Mouse (Mus musculus) stomach, postnatal 0 days (tissue): Measurements from ENCODE around the gene Glra1. TPM values are rescaled to one million over a fixed set of nuclear protein-coding genes. Genes with fewer than 3 reads are reported as not detected.

Experiments used
- ATAC-seq: fragments of 200-750 bp; cut with Nextera tagmentation; 2 replicates; pipeline ENCODE4 v1.8.0; 2017; ENCODE audit not compliant: low FRiP score, low TSS enrichment
- DNase-seq: peaks from one replicate; pipeline ENCODE4 v3.0.0-alpha.2; 2016; ENCODE audit warnings: low spot score
- H3K27ac ChIP-seq: fragments of 300-500 bp; sonication (generic); replicated peaks from 2 replicates; pipeline ENCODE4 v1.5.1; 2014; ENCODE audit warnings: mild to moderate bottlenecking, control low read depth
- H3K27me3 ChIP-seq: fragments of 300-500 bp; sonication (generic); 2 replicates; pipeline ENCODE4 v1.6.1; 2014; ENCODE audit warnings: low read length; ENCODE audit not compliant: control insufficient read depth, insufficient read depth
- H3K36me3 ChIP-seq: fragments of 300-500 bp; sonication (generic); 2 replicates; pipeline ENCODE4 v1.6.1; 2014; ENCODE audit warnings: low read length, mixed read lengths; ENCODE audit not compliant: control insufficient read depth, insufficient read depth
- H3K4me1 ChIP-seq: fragments of 300-500 bp; sonication (generic); replicated peaks from 2 replicates; pipeline ENCODE4 v1.6.1; 2014; ENCODE audit warnings: antibody characterized with exemption; ENCODE audit not compliant: control insufficient read depth, insufficient read depth
- H3K4me2 ChIP-seq: fragments of 300-500 bp; sonication (generic); replicated peaks from 2 replicates; pipeline ENCODE4 v1.6.1; 2014; ENCODE audit warnings: low read depth, mild to moderate bottlenecking, control low read depth, moderate library complexity
- H3K4me3 ChIP-seq: fragments of 300-500 bp; sonication (generic); 2 replicates; pipeline ENCODE4 v1.5.1; 2014; ENCODE audit warnings: low read depth, low read length, control low read depth
- H3K9ac ChIP-seq: fragments of 300-500 bp; sonication (generic); 2 replicates; pipeline ENCODE4 v1.6.1; 2014; ENCODE audit warnings: mild to moderate bottlenecking, low read length, control low read depth, mixed read lengths
- H3K9me3 ChIP-seq: fragments of 300-500 bp; sonication (generic); 2 replicates; pipeline ENCODE4 v1.6.1; 2016; ENCODE audit warnings: low read length; ENCODE audit not compliant: control insufficient read depth
- CTCF ChIP-seq: IDR thresholded peaks from 2 replicates; pipeline ENCODE4 v1.5.1; 2016; ENCODE audit warnings: antibody characterized with exemption, low read depth, mild to moderate bottlenecking, moderate library complexity
- EP300 ChIP-seq: optimal IDR thresholded peaks from 2 replicates; pipeline ENCODE3; 2016; ENCODE audit warnings: antibody characterized with exemption
- WGBS: fragments of 180-500 bp; shearing (Covaris S2); extraction: QIAGEN DNeasy Blood & Tissue Kit; methylation state at CpG from one replicate; pipeline ENCODE4 v1.1.7; 2014; 5-methylcytosine and 5-hydroxymethylcytosine counted together
- polyA plus RNA-seq: library from polyadenylated mRNA; unstranded; fragments of >200 nt; fragmentation: Nextera tagmentation; extraction: Ambion mirVana; gene quantifications from 2 replicates; pipeline ENCODE4 v1.2.1, GENCODE M21; 2015

The Glra1 gene
- polyA plus RNA-seq, 1 experiment from 2014 or later = not detected

GRCm38 (mm10) chr11:55471467-55471866 lies 136.5 kb downstream of the Glra1 start:
- 0 out of 2 replicates have a peak overlapping the region, but pooled peaks have one; percentile 27 for H3K9ac ChIP-seq
- peak overlapping the region; percentile 76 for H3K4me3 ChIP-seq
- H3K27ac ChIP-seq = no peak overlapping the region
- peak overlapping the region; percentile 94 for H3K4me2 ChIP-seq
- TF ChIP-seq EP300 = no peak
- no peak for TF ChIP-seq CTCF
- H3K4me1 ChIP-seq = no peaks in the 10 kb centered on the region; the same call in 1 of the 2 replicates
- no peaks in the 10 kb centered on the region for H3K36me3 ChIP-seq
- 74% methylated on average over 7 of the region's 7 CpGs for WGBS
- no peak for ATAC-seq
- no peak for DNase-seq
- no peaks in the 10 kb centered on the region for H3K27me3 ChIP-seq
- no peaks in the 10 kb centered on the region for H3K9me3 ChIP-seq

DNA sequence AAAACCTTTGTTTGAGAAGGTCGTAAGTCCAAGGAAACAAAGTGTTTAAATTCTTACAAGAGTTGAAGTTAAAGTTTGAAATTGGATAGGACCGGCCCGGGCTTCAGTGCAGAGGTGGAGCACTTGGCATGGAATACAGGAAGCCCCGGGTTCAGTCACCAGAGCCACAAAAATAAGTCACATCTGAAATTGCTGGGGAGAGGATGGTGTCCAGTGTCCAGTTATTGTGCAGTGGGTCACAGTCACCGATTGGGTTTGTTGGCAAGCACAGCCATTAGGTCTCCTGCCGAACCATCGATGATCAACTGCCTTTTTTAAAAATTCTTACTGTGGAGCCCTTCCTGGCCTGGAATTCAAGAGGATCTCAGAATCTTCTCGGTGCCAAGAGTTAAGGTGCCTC lies 137.2 kb downstream of the Glra1 start:
- ATAC-seq = no peak
- 19% methylated on average over 8 of the region's 8 CpGs for WGBS
- 0 out of 2 replicates have a peak overlapping the region, but pooled peaks have one; percentile 13 for H3K27ac ChIP-seq
- H3K4me1 ChIP-seq = no peaks in the 10 kb centered on the region; the same call in 1 of the 2 replicates
- H3K27me3 ChIP-seq = no peaks in the 10 kb centered on the region
- peak overlapping the region; percentile 76 for H3K4me3 ChIP-seq
- peak overlapping the region; percentile 94 for H3K4me2 ChIP-seq
- no peak for TF ChIP-seq CTCF
- no peak for TF ChIP-seq EP300
- H3K36me3 ChIP-seq = no peaks in the 10 kb centered on the region
- DNase-seq = no peak
- no peaks in the 10 kb centered on the region for H3K9me3 ChIP-seq
- peak overlapping the region; percentile 35; the same call in 1 of the 2 replicates for H3K9ac ChIP-seq

- Histone ChIP-seq H3K36me3 (no peaks in the 10 kb centered on the region), H3K9me3 (no peaks in the 10 kb centered on the region), H3K4me1 (no peaks in the 10 kb centered on the region; the same call in 1 of the 2 replicates), H3K27ac (peak overlapping the region; percentile 92), H3K27me3 (no peaks in the 10 kb centered on the region), H3K9ac (peak overlapping the region; percentile 93), H3K4me3 (peak overlapping the region; percentile 76), H3K4me2 (peak overlapping the region; percentile 94)
- ATAC-seq (no peak), DNase-seq (peak; percentile 34)
- under 1% methylated on average over 38 of the region's 46 CpGs for WGBS
- TF ChIP-seq EP300 (no peak), CTCF (no peak)
Observed at GRCm38 (mm10) chr11:55469923-55470691, 137.9 kb downstream of the Glra1 start.

- H3K9me3 ChIP-seq = no peaks in the 10 kb centered on the region
- H3K27ac ChIP-seq = peak within 1 kb of the TSS; percentile 92
- H3K27me3 ChIP-seq = no peaks in the 10 kb centered on the region
- DNase-seq (peak; percentile 99), ATAC-seq (peak; percentile 97)
- peak within 1 kb of the TSS; percentile 94 for H3K4me2 ChIP-seq
- H3K9ac ChIP-seq = peak within 1 kb of the TSS; percentile 93
- WGBS = under 1% methylated on average over 44 of the region's 57 CpGs
- no peaks in the 10 kb centered on the region; the same call in 1 of the 2 replicates for H3K4me1 ChIP-seq
- H3K36me3 ChIP-seq = no peaks in the 10 kb centered on the region
- H3K4me3 ChIP-seq = peak within 1 kb of the TSS; percentile 76
- TF ChIP-seq EP300 = peak; percentile 75
- TF ChIP-seq CTCF = peak; percentile 75
Observed at GRCm38 (mm10) chr11:55469048-55469843, 138.8 kb downstream of the Glra1 start, which contains the start of gene G3bp1. G3bp1 (plus strand) TSS chr11:55469685.

- Histone ChIP-seq H3K4me2 (peak overlapping the region; percentile 49), H3K27ac (peak overlapping the region; percentile 89), H3K9me3 (no peaks in the 10 kb centered on the region), H3K36me3 (no peaks in the 10 kb centered on the region), H3K4me1 (no peaks in the 10 kb centered on the region; the same call in 1 of the 2 replicates), H3K27me3 (no peaks in the 10 kb centered on the region), H3K9ac (peak overlapping the region; percentile 45), H3K4me3 (peak overlapping the region; percentile 47)
- WGBS = 3% methylated on average over 17 of the region's 17 CpGs
- DNase-seq (no peak), ATAC-seq (no peak)
- no peak for TF ChIP-seq EP300
- no peak for TF ChIP-seq CTCF
Observed at GRCm38 (mm10) chr11:55468611-55469047, 139.4 kb downstream of the Glra1 start.
